Mouse (Mus musculus) left cerebral cortex, postnatal 25 days (tissue): Measurements from ENCODE around the gene Nkapd1. TPM values are rescaled to one million over a fixed set of nuclear protein-coding genes. Genes with fewer than 3 reads are reported as not detected.

Experiments used
- DNase-seq, 2 experiments: peaks; one replicate each; pipeline ENCODE4 v3.0.0; 2022; ENCODE audit warnings: low spot score in 2 of 2, mixed read lengths in 1 of 2
- intact Hi-C: fragments of 180-260 bp; cut with DNase I; formaldehyde crosslinking; loops from one replicate; pipeline ENCODE4 v1.15.1; 2025
- total RNA-seq, 2 experiments: library from RNA; stranded (reverse); gene quantifications; 2 replicates each; pipeline ENCODE4 v1.2.3; 2021

Nkapd1 gene
- total RNA-seq, 2 experiments from 2014 or later = 22.5 to 26.5 TPM

DNA sequence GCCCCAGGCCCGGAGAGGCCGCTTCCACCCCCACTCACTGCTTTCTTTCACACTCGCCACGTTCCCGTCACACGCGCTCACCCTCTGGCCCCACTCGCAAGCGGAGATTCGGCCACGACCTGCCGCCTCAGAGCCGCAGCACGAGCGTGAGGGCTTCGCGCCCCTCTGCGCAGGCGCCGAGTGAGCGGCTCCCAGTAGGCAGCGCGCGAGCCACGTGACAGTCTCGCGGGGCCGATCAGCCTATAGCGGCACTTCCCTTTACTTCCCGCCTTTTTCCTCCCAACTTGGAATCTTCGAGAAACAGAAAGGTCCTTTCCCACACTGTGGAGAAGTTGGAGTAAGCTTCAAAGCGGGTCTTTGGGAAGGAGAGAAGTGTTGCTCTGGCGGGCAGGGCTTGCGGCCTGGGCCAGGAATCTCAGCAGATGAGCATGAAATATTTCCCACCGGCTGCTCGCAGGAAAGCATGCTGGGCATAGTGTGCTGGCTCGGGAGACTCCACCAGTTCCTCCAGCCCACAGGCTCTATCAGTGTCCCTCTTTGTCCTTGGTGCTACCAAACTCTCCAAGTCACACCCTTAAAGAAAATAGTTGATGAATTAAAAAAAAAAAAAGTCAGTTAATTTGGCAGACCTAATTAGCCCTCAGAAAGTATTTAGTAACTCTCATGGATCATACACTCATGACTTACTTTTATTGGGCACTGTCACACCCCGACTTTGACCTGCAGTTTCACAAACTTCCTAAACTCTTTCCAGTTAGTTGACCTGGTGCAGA, 55.9 kb downstream of the Nkapd1 start, which contains the start of gene Tex12:
TSS of gene Tex12 (minus strand) at position 181 of the 773 bp plus-strand sequence.
- no peak for DNase-seq
- intact Hi-C loops = no loop called here

Other genes starting within 250 kb of the Nkapd1 start
- gene Plet1, start 122.9 kb downstream of the Nkapd1 start, total RNA-seq = under 1 TPM in 1 of 2 experiments, not detected in 1; 0.21 TPM
- gene Pts, start 88.7 kb downstream of the Nkapd1 start, total RNA-seq = 10 to 100 TPM; 27.6 to 29.8 TPM
- gene Il18, start 62.6 kb downstream of the Nkapd1 start, total RNA-seq = 10 to 100 TPM; 27.1 to 29.8 TPM
- gene Bco2, start 62.3 kb downstream of the Nkapd1 start, total RNA-seq = 1 to 10 TPM; 3.4 to 3.8 TPM
- gene Tex12, start 56.1 kb downstream of the Nkapd1 start, total RNA-seq = not detected
- 100 to 1,000 TPM; 111 TPM for gene Sdhd, start 13.7 kb downstream of the Nkapd1 start, total RNA-seq
- 100 to 1,000 TPM; 247 to 254 TPM for gene Timm8b, start 13.6 kb downstream of the Nkapd1 start, total RNA-seq
- 1 to 10 TPM; 3.3 to 4.2 TPM for gene Pih1d2, start 143 bp downstream of the Nkapd1 start, total RNA-seq
- 100 to 1,000 TPM; 115 to 117 TPM for gene Dlat, start 42.3 kb upstream of the Nkapd1 start, total RNA-seq
- 10 to 100 TPM; 75.4 to 80.8 TPM for gene Dixdc1, start 122.1 kb upstream of the Nkapd1 start, total RNA-seq
- gene 2310030G06Rik, start 129.1 kb upstream of the Nkapd1 start, total RNA-seq = 1 to 10 TPM; 2.1 to 2.8 TPM
- gene Cryab, start 133.9 kb upstream of the Nkapd1 start, total RNA-seq = 100 to 1,000 TPM; 125 to 140 TPM
- 1 to 10 TPM; 1.4 to 1.5 TPM for gene Hspb2, start 134.9 kb upstream of the Nkapd1 start, total RNA-seq
- gene Fdxacb1, start 150.8 kb upstream of the Nkapd1 start, total RNA-seq = 1 to 10 TPM; 4.7 to 6.1 TPM
- 10 to 100 TPM; 25.5 to 26.3 TPM for gene Alg9, start 157.6 kb upstream of the Nkapd1 start, total RNA-seq
- 10 to 100 TPM; 32.6 to 34.2 TPM for gene 1110032A03Rik, start 158.1 kb upstream of the Nkapd1 start, total RNA-seq
- gene Ppp2r1b, start 227.8 kb upstream of the Nkapd1 start, total RNA-seq = 10 to 100 TPM; 17.6 to 19.1 TPM